Mouse (Mus musculus) limb, embryonic 12.5 days (tissue): ENCODE data around the gene Grrp1. TPM values are rescaled to one million over a fixed set of nuclear protein-coding genes. Genes with fewer than 3 reads are reported as not detected.

ENCODE experiments used
- polyA plus RNA-seq: library from polyadenylated mRNA; unstranded; fragments of >200 nt; fragmentation: Nextera tagmentation; extraction: Ambion mirVana; gene quantifications from 2 replicates; pipeline ENCODE4 v1.2.1, GENCODE M21; 2016

The Grrp1 gene
- polyA plus RNA-seq, 1 experiment from 2014 or later: 4.2 TPM

Other genes with a start within 250 kb of the Grrp1 start
- 0.42 and 0.51 TPM in 2 replicates for gene Lin28a, start 235.3 kb downstream of the Grrp1 start, polyA plus RNA-seq
- gene Zfp683, start 200.3 kb downstream of the Grrp1 start, polyA plus RNA-seq: not detected in 2 replicates
- gene Crybg2, start 193.3 kb downstream of the Grrp1 start, polyA plus RNA-seq: 5.6 and 6.1 TPM in 2 replicates
- gene Cd52, start 159.0 kb downstream of the Grrp1 start, polyA plus RNA-seq: 7.7 and 7.9 TPM in 2 replicates
- 9.6 and 10.4 TPM in 2 replicates for gene Ubxn11, start 151.5 kb downstream of the Grrp1 start, polyA plus RNA-seq
- gene Sh3bgrl3, start 125.3 kb downstream of the Grrp1 start, polyA plus RNA-seq: 318 and 336 TPM in 2 replicates
- gene Cep85, start 67.0 kb downstream of the Grrp1 start, polyA plus RNA-seq: 36.4 and 38.3 TPM in 2 replicates
- gene Gm7534, start 51.1 kb downstream of the Grrp1 start, polyA plus RNA-seq: not detected in 2 replicates
- not detected in 2 replicates for gene Catsper4, start 26.7 kb downstream of the Grrp1 start, polyA plus RNA-seq
- 1.7 and 2.0 TPM in 2 replicates for gene Cnksr1, start 15.7 kb downstream of the Grrp1 start, polyA plus RNA-seq
- gene E130218I03Rik, start 10.4 kb downstream of the Grrp1 start, polyA plus RNA-seq: 0.78 and 0.96 TPM in 2 replicates
- gene Zfp593, start 8.5 kb downstream of the Grrp1 start, polyA plus RNA-seq: 17.5 and 19.2 TPM in 2 replicates
- not detected in 2 replicates for gene Gm30191, start 7.2 kb downstream of the Grrp1 start, polyA plus RNA-seq
- gene Pdik1l, start 33.8 kb upstream of the Grrp1 start, polyA plus RNA-seq: 23.9 and 24.6 TPM in 2 replicates
- 3.3 and 3.6 TPM in 2 replicates for gene Trim63, start 61.0 kb upstream of the Grrp1 start, polyA plus RNA-seq
- 0.06 and 0.15 TPM in 2 replicates for gene Slc30a2, start 89.1 kb upstream of the Grrp1 start, polyA plus RNA-seq
- 3.4 and 4.1 TPM in 2 replicates for gene Extl1, start 129.7 kb upstream of the Grrp1 start, polyA plus RNA-seq
- 9.7 and 10.9 TPM in 2 replicates for gene Pafah2, start 142.2 kb upstream of the Grrp1 start, polyA plus RNA-seq
- 2,166 and 2,360 TPM in 2 replicates for gene Stmn1, start 214.2 kb upstream of the Grrp1 start, polyA plus RNA-seq
- 2.4 and 2.9 TPM in 2 replicates for gene Paqr7, start 242.6 kb upstream of the Grrp1 start, polyA plus RNA-seq